Mouse (Mus musculus): ENCODE results near the gene Alkbh5.

DNA sequence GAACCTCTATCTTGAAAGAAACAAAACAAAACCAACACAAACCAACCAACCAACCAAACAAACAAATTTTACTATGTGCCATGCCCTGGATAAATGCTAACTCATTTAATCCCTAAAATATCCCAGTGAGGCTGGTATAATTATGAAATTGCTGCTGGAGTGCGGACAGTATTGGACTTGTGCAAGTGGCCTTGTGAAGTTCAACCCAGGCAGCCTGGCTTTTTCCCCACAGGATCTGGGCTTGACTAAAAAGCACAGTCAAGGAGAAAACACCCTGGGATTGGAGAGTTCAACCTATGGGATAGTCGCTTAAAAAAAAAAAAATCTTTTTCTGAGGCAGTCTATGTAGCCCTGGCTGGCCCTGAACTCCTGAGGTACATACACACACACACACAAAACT, 505 bp upstream of the Alkbh5 start:
- no peak for TF ChIP-seq EP300 (IDR thresholded peaks at IDR 0.05; ENCODE audit: low read depth)
- TF ChIP-seq CTCF (IDR thresholded peaks at IDR 0.05; ENCODE audit: low read depth): no peak

Data from liver, postnatal 0 days (tissue).